Mouse (Mus musculus): Measurements from ENCODE around the gene Klhdc2. TPM values are rescaled to one million over a fixed set of nuclear protein-coding genes. Genes with fewer than 3 reads are reported as not detected.

Gene Klhdc2
- 20.3 to 24.2 TPM (median 22.8 TPM) in 4 replicates for total RNA-seq (2023; ENCODE audit: inconsistent age)

GRCm38 (mm10) chr12:69296511-69297410 is at the start of gene Klhdc2:
TSS of gene Klhdc2 (plus strand) at chr12:69296681.

GRCm38 (mm10) chr12:69356546-69357299 is 60.2 kb downstream of the Klhdc2 start, which contains the start of gene Nemf:
TSS of gene Nemf (minus strand) at chr12:69357165.

Other genes starting within 250 kb of the Klhdc2 start
- gene Rps29, start 137.5 kb upstream of the Klhdc2 start, total RNA-seq (2023; ENCODE audit: inconsistent age) = 4,189 to 5,045 TPM (median 4,957 TPM) in 4 replicates
- 0.58 to 1.3 TPM in 2 of 4 replicates, not detected in the others for gene Lrr1, start 127.9 kb upstream of the Klhdc2 start, total RNA-seq (2023; ENCODE audit: inconsistent age)
- 370 to 438 TPM (median 388 TPM) in 4 replicates for gene Rpl36al, start 112.6 kb upstream of the Klhdc2 start, total RNA-seq (2023; ENCODE audit: inconsistent age)
- 27.3 to 33.1 TPM (median 28.4 TPM) in 4 replicates for gene Mgat2, start 112.5 kb upstream of the Klhdc2 start, total RNA-seq (2023; ENCODE audit: inconsistent age)
- 5.1 to 7.4 TPM (median 6.6 TPM) in 4 replicates for gene Gm49383, start 99.6 kb upstream of the Klhdc2 start, total RNA-seq (2023; ENCODE audit: inconsistent age)
- 1.8 to 3.4 TPM (median 2.1 TPM) in 4 replicates for gene Dnaaf2, start 98.3 kb upstream of the Klhdc2 start, total RNA-seq (2023; ENCODE audit: inconsistent age)
- 4.1 to 6.0 TPM (median 4.4 TPM) in 4 replicates for gene Gm49384, start 92.4 kb upstream of the Klhdc2 start, total RNA-seq (2023; ENCODE audit: inconsistent age)
- 2.7 to 4.6 TPM (median 2.8 TPM) in 4 replicates for gene Pole2, start 68.5 kb upstream of the Klhdc2 start, total RNA-seq (2023; ENCODE audit: inconsistent age)
- gene Klhdc1, start 55.5 kb upstream of the Klhdc2 start, total RNA-seq (2023; ENCODE audit: inconsistent age) = 5.1 to 7.8 TPM (median 6.9 TPM) in 4 replicates
- gene Nemf, start 60.5 kb downstream of the Klhdc2 start, total RNA-seq (2023; ENCODE audit: inconsistent age) = 98.0 to 114 TPM (median 108 TPM) in 4 replicates
- 329 to 368 TPM (median 334 TPM) in 4 replicates for gene Arf6, start 75.5 kb downstream of the Klhdc2 start, total RNA-seq (2023; ENCODE audit: inconsistent age)
- 5.2 to 8.4 TPM (median 6.7 TPM) in 4 replicates for gene Gm9887, start 75.8 kb downstream of the Klhdc2 start, total RNA-seq (2023; ENCODE audit: inconsistent age)

Data from B cell, adult (primary cell).